Mouse (Mus musculus) forebrain, embryonic 12.5 days (tissue): ENCODE measurements around the gene Grin2a. TPM values are rescaled to one million over a fixed set of nuclear protein-coding genes. Genes with fewer than 3 reads are reported as not detected.

Experiments
- ATAC-seq: fragments of 200-750 bp; cut with Nextera tagmentation; 2 replicates; pipeline ENCODE4 v1.8.0; 2017; ENCODE audit warnings: moderate TSS enrichment; ENCODE audit not compliant: low FRiP score
- H3K27ac ChIP-seq: fragments of 300-500 bp; sonication (generic); 2 replicates; pipeline ENCODE4 v1.5.1; 2016; ENCODE audit warnings: mild to moderate bottlenecking
- H3K27me3 ChIP-seq: fragments of 300-500 bp; sonication (generic); 2 replicates; pipeline ENCODE4 v1.6.1; 2016; ENCODE audit warnings: mild to moderate bottlenecking
- H3K36me3 ChIP-seq: fragments of 300-500 bp; sonication (generic); replicated peaks from 2 replicates; pipeline ENCODE4 v1.6.1; 2016; ENCODE audit warnings: mild to moderate bottlenecking
- H3K4me1 ChIP-seq: fragments of 300-500 bp; sonication (generic); 2 replicates; pipeline ENCODE4 v1.6.1; 2016
- H3K4me2 ChIP-seq: fragments of 300-500 bp; sonication (generic); 2 replicates; pipeline ENCODE4 v1.6.1; 2016; ENCODE audit warnings: mild to moderate bottlenecking, moderate library complexity
- H3K4me3 ChIP-seq: fragments of 300-500 bp; sonication (generic); replicated peaks from 2 replicates; pipeline ENCODE4 v1.5.1; 2016; ENCODE audit warnings: mild to moderate bottlenecking
- H3K9ac ChIP-seq: fragments of 300-500 bp; sonication (generic); 2 replicates; pipeline ENCODE4 v1.6.1; 2016; ENCODE audit warnings: mild to moderate bottlenecking
- H3K9me3 ChIP-seq: fragments of 300-500 bp; sonication (generic); 2 replicates; pipeline ENCODE4 v1.6.1; 2016
- WGBS: fragments of 180-500 bp; shearing (Covaris S2); methylation state at CpG from one replicate; pipeline ENCODE4 v1.1.7; 2016; 5-methylcytosine and 5-hydroxymethylcytosine counted together
- polyA plus RNA-seq: library from polyadenylated mRNA; unstranded; fragments of >200 nt; fragmentation: Nextera tagmentation; extraction: Ambion mirVana; gene quantifications from 2 replicates; pipeline ENCODE4 v1.2.1, GENCODE M21; 2016

The Grin2a gene
- polyA plus RNA-seq, 1 experiment from 2014 or later = 2.4 TPM

- Histone ChIP-seq H3K4me3 (no peak overlapping the region), H3K27ac (no peak overlapping the region), H3K9me3 (no peaks in the 10 kb centered on the region), H3K27me3 (no peaks in the 10 kb centered on the region), H3K4me2 (no peak overlapping the region), H3K36me3 (no peaks in the 10 kb centered on the region), H3K9ac (no peak overlapping the region), H3K4me1 (no peaks in the 10 kb centered on the region; the same call in 1 of the 2 replicates)
- 31% methylated on average over 5 of the region's 5 CpGs for WGBS
- no peak for ATAC-seq
These were observed 41.1 kb downstream of the Grin2a start for GRCm38 (mm10) chr16:9954266-9954665.

- H3K27ac ChIP-seq = no peak overlapping the region
- H3K4me1 ChIP-seq = no peaks in the 10 kb centered on the region; the same call in 1 of the 2 replicates
- H3K36me3 ChIP-seq = no peaks in the 10 kb centered on the region
- WGBS = 89% methylated on average over 5 of the region's 5 CpGs
- no peak for ATAC-seq
- no peaks in the 10 kb centered on the region for H3K27me3 ChIP-seq
- H3K9ac ChIP-seq = no peak overlapping the region
- H3K9me3 ChIP-seq = no peaks in the 10 kb centered on the region
- H3K4me3 ChIP-seq = no peak overlapping the region
- no peak overlapping the region for H3K4me2 ChIP-seq
These were observed 41.9 kb downstream of the Grin2a start for GRCm38 (mm10) chr16:9953396-9953831.

GRCm38 (mm10) chr16:9949250-9949649, 46.1 kb downstream of the Grin2a start:
- Histone ChIP-seq H3K27me3 (no peaks in the 10 kb centered on the region), H3K9me3 (no peaks in the 10 kb centered on the region), H3K9ac (no peak overlapping the region), H3K36me3 (no peaks in the 10 kb centered on the region), H3K4me3 (no peak overlapping the region), H3K4me2 (no peak overlapping the region), H3K27ac (no peak overlapping the region), H3K4me1 (no peaks in the 10 kb centered on the region; the same call in 1 of the 2 replicates)
- no peak for ATAC-seq
- 88% methylated on average over 3 of the region's 3 CpGs for WGBS

DNA sequence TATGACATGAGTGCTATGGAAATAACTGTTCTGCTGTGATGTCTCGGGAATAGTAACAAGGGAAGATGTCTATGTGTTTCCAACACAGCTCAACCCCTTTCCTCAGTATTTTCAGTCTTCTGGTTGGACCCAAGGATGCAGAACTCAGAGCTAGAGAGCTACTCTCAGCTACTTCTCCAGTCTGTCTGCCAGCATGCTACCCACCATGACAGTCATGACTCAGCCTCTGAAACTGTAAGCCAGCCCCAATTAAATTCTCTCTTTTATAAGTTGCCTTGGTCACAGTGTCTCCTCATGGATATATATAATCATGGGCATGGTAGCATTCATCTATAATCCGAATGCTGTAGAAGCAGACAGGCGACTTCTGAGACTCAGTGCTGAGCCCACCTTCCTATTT, 47.9 kb downstream of the Grin2a start:
- Histone ChIP-seq H3K4me2 (no peak overlapping the region), H3K9ac (no peak overlapping the region), H3K9me3 (no peaks in the 10 kb centered on the region), H3K36me3 (no peaks in the 10 kb centered on the region), H3K4me3 (no peak overlapping the region), H3K4me1 (no peaks in the 10 kb centered on the region), H3K27me3 (no peaks in the 10 kb centered on the region), H3K27ac (no peak overlapping the region)
- no peak for ATAC-seq
- WGBS = 81% methylated on average over 3 of the region's 3 CpGs

- no peak overlapping the region for H3K9ac ChIP-seq
- H3K27me3 ChIP-seq = no peaks in the 10 kb centered on the region
- no peak for ATAC-seq
- H3K9me3 ChIP-seq = no peaks in the 10 kb centered on the region
- no peaks in the 10 kb centered on the region for H3K36me3 ChIP-seq
- H3K4me3 ChIP-seq = no peak overlapping the region
- H3K27ac ChIP-seq = no peak overlapping the region
- H3K4me2 ChIP-seq = no peak overlapping the region
- WGBS = 72% methylated on average over 5 of the region's 5 CpGs
- no peaks in the 10 kb centered on the region for H3K4me1 ChIP-seq
These were observed 50.5 kb downstream of the Grin2a start for GRCm38 (mm10) chr16:9944836-9945235.

- H3K4me1 ChIP-seq = no peaks in the 10 kb centered on the region
- no peak overlapping the region for H3K9ac ChIP-seq
- no peak overlapping the region for H3K27ac ChIP-seq
- ATAC-seq = no peak
- H3K27me3 ChIP-seq = no peaks in the 10 kb centered on the region
- no peaks in the 10 kb centered on the region for H3K9me3 ChIP-seq
- 69% methylated on average over 8 of the region's 8 CpGs for WGBS
- H3K4me3 ChIP-seq = no peak overlapping the region
- H3K36me3 ChIP-seq = no peaks in the 10 kb centered on the region
- H3K4me2 ChIP-seq = no peak overlapping the region
These were observed 53.9 kb downstream of the Grin2a start for GRCm38 (mm10) chr16:9941306-9941930.

- no peak for ATAC-seq
- Histone ChIP-seq H3K27me3 (no peaks in the 10 kb centered on the region), H3K9me3 (no peaks in the 10 kb centered on the region), H3K4me2 (no peak overlapping the region), H3K4me1 (no peaks in the 10 kb centered on the region), H3K36me3 (no peaks in the 10 kb centered on the region), H3K4me3 (no peak overlapping the region), H3K9ac (no peak overlapping the region), H3K27ac (no peak overlapping the region)
- WGBS = 93% methylated on average over 7 of the region's 7 CpGs
These were observed 54.6 kb downstream of the Grin2a start for GRCm38 (mm10) chr16:9940716-9941115.

- ATAC-seq = no peak
- H3K4me2 ChIP-seq = no peak overlapping the region
- H3K27me3 ChIP-seq = no peaks in the 10 kb centered on the region
- no peaks in the 10 kb centered on the region for H3K36me3 ChIP-seq
- no peak overlapping the region for H3K4me3 ChIP-seq
- WGBS = 88% methylated on average over 3 of the region's 3 CpGs
- H3K9me3 ChIP-seq = no peaks in the 10 kb centered on the region
- no peak overlapping the region for H3K27ac ChIP-seq
- no peaks in the 10 kb centered on the region for H3K4me1 ChIP-seq
- no peak overlapping the region for H3K9ac ChIP-seq
These were observed 84.7 kb downstream of the Grin2a start for GRCm38 (mm10) chr16:9910672-9911071.

- Histone ChIP-seq H3K4me2 (no peak overlapping the region), H3K4me3 (no peak overlapping the region), H3K9ac (no peak overlapping the region), H3K9me3 (no peaks in the 10 kb centered on the region), H3K27ac (no peak overlapping the region), H3K4me1 (no peaks in the 10 kb centered on the region), H3K36me3 (no peaks in the 10 kb centered on the region), H3K27me3 (no peaks in the 10 kb centered on the region)
- ATAC-seq = no peak
- 88% methylated on average over 4 of the region's 4 CpGs for WGBS
These were observed 86.1 kb downstream of the Grin2a start for GRCm38 (mm10) chr16:9909225-9909624.

DNA sequence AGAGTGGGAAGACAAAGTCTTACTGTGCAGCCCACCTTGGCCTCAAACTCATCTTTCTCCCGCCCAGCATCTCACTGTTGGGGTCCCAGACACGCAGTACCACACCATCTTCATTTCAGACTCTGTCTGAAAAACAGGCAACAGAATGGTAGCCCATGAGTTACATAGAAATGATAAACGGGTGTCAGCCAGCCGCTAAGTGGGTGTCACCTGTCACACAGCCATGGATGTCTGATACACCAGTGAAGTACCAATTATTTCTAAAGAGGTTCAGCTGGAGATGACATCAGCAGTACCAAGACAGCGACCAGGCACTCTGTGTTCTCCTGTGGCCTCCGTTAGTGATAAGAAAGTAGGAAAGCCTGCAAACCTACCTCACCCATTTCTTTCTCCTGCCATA, 90.9 kb downstream of the Grin2a start:
- Histone ChIP-seq H3K4me3 (no peak overlapping the region), H3K27ac (no peak overlapping the region), H3K9ac (no peak overlapping the region), H3K4me1 (no peaks in the 10 kb centered on the region), H3K27me3 (no peaks in the 10 kb centered on the region), H3K4me2 (no peak overlapping the region), H3K36me3 (no peaks in the 10 kb centered on the region), H3K9me3 (no peaks in the 10 kb centered on the region)
- no peak for ATAC-seq
- 86% methylated on average over 6 of the region's 6 CpGs for WGBS

- no peak overlapping the region for H3K27ac ChIP-seq
- no peaks in the 10 kb centered on the region for H3K27me3 ChIP-seq
- H3K9ac ChIP-seq = no peak overlapping the region
- H3K36me3 ChIP-seq = no peaks in the 10 kb centered on the region
- H3K4me1 ChIP-seq = no peaks in the 10 kb centered on the region
- 86% methylated on average over 5 of the region's 5 CpGs for WGBS
- no peak for ATAC-seq
- H3K4me2 ChIP-seq = no peak overlapping the region
- no peaks in the 10 kb centered on the region for H3K9me3 ChIP-seq
- H3K4me3 ChIP-seq = no peak overlapping the region
These were observed 92.5 kb downstream of the Grin2a start for GRCm38 (mm10) chr16:9902680-9903463.

DNA sequence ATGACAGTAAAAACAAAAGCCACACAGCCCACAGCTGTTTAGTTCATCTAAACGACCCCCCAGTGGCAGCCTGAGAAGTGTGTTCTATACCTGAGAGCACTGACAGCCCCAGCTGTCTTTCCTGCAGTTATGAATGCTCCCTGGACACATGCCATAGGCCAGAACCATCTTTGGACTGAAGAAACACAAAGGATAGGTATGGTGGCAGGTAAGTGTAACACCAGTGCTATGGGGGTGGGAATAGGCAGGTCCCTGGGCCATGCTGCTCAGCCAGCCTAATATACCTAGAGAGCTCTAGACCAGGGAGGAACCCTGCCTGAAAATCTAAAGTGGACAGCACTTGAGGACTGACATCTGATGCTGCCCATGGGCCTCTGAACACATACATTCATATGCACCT, 93.9 kb downstream of the Grin2a start:
- ATAC-seq = no peak
- 28% methylated on average over 1 of the region's 1 CpGs for WGBS
- no peaks in the 10 kb centered on the region for H3K36me3 ChIP-seq

GRCm38 (mm10) chr16:9900996-9901395, 94.4 kb downstream of the Grin2a start:
- no peaks in the 10 kb centered on the region for H3K9me3 ChIP-seq
- 82% methylated on average over 3 of the region's 3 CpGs for WGBS
- H3K4me2 ChIP-seq = no peak overlapping the region
- no peak overlapping the region for H3K9ac ChIP-seq
- no peak overlapping the region for H3K4me3 ChIP-seq
- no peaks in the 10 kb centered on the region for H3K36me3 ChIP-seq
- no peaks in the 10 kb centered on the region for H3K4me1 ChIP-seq
- H3K27me3 ChIP-seq = no peaks in the 10 kb centered on the region
- no peak overlapping the region for H3K27ac ChIP-seq
- no peak for ATAC-seq

More for the DNA sequence above, 93.9 kb downstream of the Grin2a start:
- Histone ChIP-seq H3K9ac (no peak overlapping the region), H3K27me3 (no peaks in the 10 kb centered on the region), H3K4me3 (no peak overlapping the region), H3K27ac (no peak overlapping the region), H3K4me2 (no peak overlapping the region), H3K9me3 (no peaks in the 10 kb centered on the region), H3K4me1 (no peaks in the 10 kb centered on the region)
